Mouse (Mus musculus) inflammation-experienced regulatory T-cells, adult 16 weeks (primary cell): ENCODE data around the gene Timp2. TPM values are rescaled to one million over a fixed set of nuclear protein-coding genes. Genes with fewer than 3 reads are reported as not detected.

Source experiments
- polyA plus RNA-seq: library from polyadenylated mRNA; unstranded; fragments of 100-300 nt; shearing (Covaris generic); gene quantifications from one replicate; pipeline ENCODE4 v1.2.1, GENCODE M21; 2017

Timp2 gene
- polyA plus RNA-seq = 5.8 TPM

GRCm38 (mm10) chr11:118355640-118356039 is at the start of gene Timp2:
Gene Timp2, minus strand, starts transcription at chr11:118355740.

GRCm38 (mm10) chr11:118401760-118402280 is 46.3 kb upstream of the Timp2 start, which contains the start of gene Lgals3bp:
Gene Lgals3bp, minus strand, starts transcription at chr11:118402092.

GRCm38 (mm10) chr11:118342400-118342981 is 13.0 kb downstream of the Timp2 start, which contains the start of gene Cep295nl:
Gene Cep295nl, minus strand, starts transcription at chr11:118342500.

GRCm38 (mm10) chr11:118289999-118290889 is 65.3 kb downstream of the Timp2 start, which contains the start of gene Usp36:
Gene Usp36, minus strand, starts transcription at chr11:118290244.

Other genes with a start within 250 kb of the Timp2 start
- 0.78 TPM for gene Dnah17, start 225.1 kb downstream of the Timp2 start, polyA plus RNA-seq
- gene Cyth1, start 107.1 kb downstream of the Timp2 start, polyA plus RNA-seq = 323 TPM
- gene Usp36, start 65.5 kb downstream of the Timp2 start, polyA plus RNA-seq = 33.7 TPM
- gene Cep295nl, start 13.2 kb downstream of the Timp2 start, polyA plus RNA-seq = 0.15 TPM
- 134 TPM for gene Lgals3bp, start 46.4 kb upstream of the Timp2 start, polyA plus RNA-seq
- 61.5 TPM for gene Cant1, start 63.3 kb upstream of the Timp2 start, polyA plus RNA-seq
- gene C1qtnf1, start 72.5 kb upstream of the Timp2 start, polyA plus RNA-seq = not detected
- 13.6 TPM for gene Engase, start 121.1 kb upstream of the Timp2 start, polyA plus RNA-seq